Comparison of ENCODE assay signal across 34 mouse cellular contexts in genomic region chr11:54247251-54247950, GRCm38 (mm10). TPM values are rescaled to one million over a fixed set of nuclear protein-coding genes. Genes with fewer than 3 reads are reported as not detected.
DNase-seq lines count a peak whose midpoint lies in the region; ATAC-seq and TF ChIP-seq lines count a peak whose summit lies in the region.
"Had no signal": no experiment of that assay in that cellular context is flagged by ENCODE, and none has a peak within 500 bp of the region (broad histone marks: within the 10 kb centered on the region; RNA-seq: fewer than 3 reads in every experiment).

No protein-coding gene starts in this region.

- no peak for ATAC-seq in hindbrain, postnatal 0 days
- no peak for ATAC-seq in hindbrain, embryonic 16.5 days
- no peak for ATAC-seq in lung, embryonic 16.5 days (ENCODE audit: low read depth)
- ATAC-seq: inflammation-experienced regulatory T-cells, adult 6 months; midbrain, embryonic 15.5 days had no signal

- no peak for TF ChIP-seq CTCF in hindbrain, postnatal 0 days (IDR thresholded peaks at IDR 0.05; ENCODE audit: low read depth)
- TF ChIP-seq CTCF in left cerebral cortex, adult 2 months (IDR thresholded peaks at IDR 0.05), result no peak

- intact Hi-C loops in left cerebral cortex, adult 2 months (cut with DNase I), result no loop called here

- H3K4me3 ChIP-seq in hindbrain, postnatal 0 days (ENCODE audit: low read length), result no peak overlapping the region
- H3K4me3 ChIP-seq in hindbrain, embryonic 16.5 days (ENCODE audit: low read length), result no peak overlapping the region
- no peak overlapping the region for H3K4me3 ChIP-seq in lung, embryonic 16.5 days (ENCODE audit: low read length)
- H3K4me3 ChIP-seq in left cerebral cortex, adult 2 months, result no peak overlapping the region
- H3K4me3 ChIP-seq: forebrain, embryonic 10.5 days; heart, embryonic 13.5 days; hindbrain, embryonic 12.5 days; midbrain, embryonic 15.5 days; myocyte; neural tube, embryonic 13.5 days had no signal

- no peaks in the 10 kb centered on the region for H3K4me1 ChIP-seq in hindbrain, postnatal 0 days (ENCODE audit: insufficient read depth, low read length)
- H3K4me1 ChIP-seq in hindbrain, embryonic 16.5 days (ENCODE audit: control insufficient read depth, insufficient read depth, low read depth, low read length), result no peaks in the 10 kb centered on the region
- peaks cover 30% of the 10 kb centered on the region for H3K4me1 ChIP-seq in lung, embryonic 16.5 days (replicated peaks; ENCODE audit: control insufficient read depth, insufficient read depth, low read length)
- H3K4me1 ChIP-seq: hindbrain, embryonic 12.5 days; midbrain, embryonic 15.5 days; neural tube, embryonic 13.5 days had no signal

- no peaks in the 10 kb centered on the region for H3K36me3 ChIP-seq in hindbrain, postnatal 0 days (ENCODE audit: insufficient read depth, low read length)
- H3K36me3 ChIP-seq in hindbrain, embryonic 16.5 days (ENCODE audit: control insufficient read depth, insufficient read depth, low read length), result no peaks in the 10 kb centered on the region
- H3K36me3 ChIP-seq in lung, embryonic 16.5 days (ENCODE audit: control insufficient read depth, insufficient read depth, low read length), result no peaks in the 10 kb centered on the region
- H3K36me3 ChIP-seq: forebrain, embryonic 10.5 days; heart, embryonic 13.5 days; hindbrain, embryonic 12.5 days; midbrain, embryonic 15.5 days; neural tube, embryonic 13.5 days had no signal

- H3K27ac ChIP-seq in hindbrain, postnatal 0 days, result no peak overlapping the region
- H3K27ac ChIP-seq in hindbrain, embryonic 16.5 days (ENCODE audit: low read depth, low read length), result no peak overlapping the region
- peak overlapping the region; percentile 78 for H3K27ac ChIP-seq in lung, embryonic 16.5 days (ENCODE audit: low read length)
- no peak overlapping the region for H3K27ac ChIP-seq in left cerebral cortex, adult 2 months
- H3K27ac ChIP-seq: forebrain, embryonic 10.5 days; heart, embryonic 13.5 days; hindbrain, embryonic 12.5 days; kidney, postnatal 0 days; midbrain, embryonic 15.5 days; neural tube, embryonic 13.5 days had no signal

- no peak overlapping the region for H3K9ac ChIP-seq in hindbrain, postnatal 0 days (replicated peaks; ENCODE audit: low read length)
- no peak overlapping the region for H3K9ac ChIP-seq in hindbrain, embryonic 16.5 days (ENCODE audit: low read depth, low read length)
- H3K9ac ChIP-seq in lung, embryonic 16.5 days (ENCODE audit: low read length), result 0 out of 2 replicates have a peak overlapping the region, but pooled peaks have one; percentile 10
- H3K9ac ChIP-seq: heart, embryonic 13.5 days; hindbrain, embryonic 12.5 days; midbrain, embryonic 15.5 days; neural tube, embryonic 13.5 days had no signal

- H3K4me2 ChIP-seq in hindbrain, postnatal 0 days (ENCODE audit: low read depth, low read length), result no peak overlapping the region
- H3K4me2 ChIP-seq in hindbrain, embryonic 16.5 days (ENCODE audit: low read length), result no peak overlapping the region
- no peak overlapping the region for H3K4me2 ChIP-seq in lung, embryonic 16.5 days (ENCODE audit: low read depth, low read length)
- H3K4me2 ChIP-seq: heart, embryonic 13.5 days; hindbrain, embryonic 12.5 days; midbrain, embryonic 15.5 days; neural tube, embryonic 13.5 days had no signal

- 71% methylated on average over 10 of the region's 10 CpGs for WGBS in hindbrain, postnatal 0 days
- 75% methylated on average over 10 of the region's 10 CpGs for WGBS in hindbrain, embryonic 16.5 days
- 48% methylated on average over 10 of the region's 10 CpGs for WGBS in lung, embryonic 16.5 days

- H3K27me3 ChIP-seq in hindbrain, postnatal 0 days (ENCODE audit: insufficient read depth, low read length), result no peaks in the 10 kb centered on the region
- no peaks in the 10 kb centered on the region for H3K27me3 ChIP-seq in hindbrain, embryonic 16.5 days (replicated peaks; ENCODE audit: control insufficient read depth, insufficient read depth, low read length)
- no peaks in the 10 kb centered on the region for H3K27me3 ChIP-seq in lung, embryonic 16.5 days (ENCODE audit: control insufficient read depth, insufficient read depth, low read depth, low read length)
- H3K27me3 ChIP-seq: heart, embryonic 13.5 days; hindbrain, embryonic 12.5 days; midbrain, embryonic 15.5 days; neural tube, embryonic 13.5 days had no signal

- DNase-seq in hindbrain, postnatal 0 days (ENCODE audit: low spot score), result peak; percentile 30
- peak; percentile 74 for DNase-seq in Muller cell, postnatal 12 days (ENCODE audit: inconsistent ontology term)
- peak; percentile 23 to 45 for DNase-seq in lung, postnatal 4 days
- DNase-seq in left cerebral cortex, adult 2 months (ENCODE audit: extremely low spot score in 1 of 2, low spot score in 2 of 2), result no peak
- DNase-seq in spleen, postnatal 10 days (ENCODE audit: low spot score in 2 of 2), result no peak
- DNase-seq in cerebellum, adult 18-20 months, result no peak
- DNase-seq: cerebellum, adult 2 months; cerebellum, postnatal 25 days; gastrocnemius, postnatal 25 days; heart, adult 18-20 months; heart, postnatal 14 days; kidney, adult 18-20 months; left cerebral cortex, postnatal 4 days; retina, postnatal 1 day; right cerebral cortex, postnatal 25 days; thymus, adult 2 months; thymus, postnatal 4 days had no signal

- H3K9me3 ChIP-seq in hindbrain, postnatal 0 days (ENCODE audit: low read length), result no peaks in the 10 kb centered on the region
- no peaks in the 10 kb centered on the region for H3K9me3 ChIP-seq in hindbrain, embryonic 16.5 days (ENCODE audit: control insufficient read depth, low read length)
- H3K9me3 ChIP-seq in lung, embryonic 16.5 days (ENCODE audit: control insufficient read depth, low read length), result no peaks in the 10 kb centered on the region
- H3K9me3 ChIP-seq: forebrain, embryonic 10.5 days; heart, embryonic 13.5 days; hindbrain, embryonic 12.5 days; midbrain, embryonic 15.5 days; neural tube, embryonic 13.5 days had no signal

RNA-seq across cellular contexts. Expression of gene Csf2, which starts 2.1 kb away (rescaled TPM):
- total RNA-seq in hindbrain, postnatal 0 days (2014; rRNA removed), result not detected in 2 replicates
- polyA plus RNA-seq in hindbrain, postnatal 0 days (2015; fragmentation: Nextera tagmentation; extraction: Ambion mirVana), result not detected in 2 replicates
- polyA plus RNA-seq in hindbrain, embryonic 16.5 days (2015; fragmentation: Nextera tagmentation; extraction: Ambion mirVana), result not detected in 2 replicates
- 1.2 and 2.5 TPM in 2 replicates for polyA plus RNA-seq in lung, embryonic 16.5 days (2015; fragmentation: Nextera tagmentation; extraction: Ambion mirVana)
- total RNA-seq in left cerebral cortex, adult 2 months (2021), result not detected
- total RNA-seq: gastrocnemius, postnatal 25 days; heart, adult 18-20 months; heart, postnatal 14 days; layer of hippocampus, postnatal 10 days; left cerebral cortex, adult 8-10 months; left cerebral cortex, postnatal 4 days; liver, adult 2 months; megakaryocyte-erythroid progenitor cell, adult 5-6 weeks had no signal
- polyA plus RNA-seq: cerebellum, adult 2 months; forebrain, embryonic 10.5 days; heart, embryonic 13.5 days; hindbrain, embryonic 12.5 days; kidney, postnatal 0 days; liver, adult 2 months; liver, embryonic 16.5 days; midbrain, embryonic 15.5 days; myocyte; neural tube, embryonic 13.5 days; stomach, embryonic 16.5 days had no signal

RNA-seq across cellular contexts. Expression of gene Il3, which starts 19.7 kb away (rescaled TPM):
- total RNA-seq in hindbrain, postnatal 0 days (2014; rRNA removed), result not detected in 2 replicates
- not detected in 2 replicates for polyA plus RNA-seq in hindbrain, postnatal 0 days (2015; fragmentation: Nextera tagmentation; extraction: Ambion mirVana)
- polyA plus RNA-seq in hindbrain, embryonic 16.5 days (2015; fragmentation: Nextera tagmentation; extraction: Ambion mirVana), result not detected in 2 replicates
- polyA plus RNA-seq in lung, embryonic 16.5 days (2015; fragmentation: Nextera tagmentation; extraction: Ambion mirVana), result not detected in 2 replicates
- not detected for total RNA-seq in left cerebral cortex, adult 2 months (2021)
- total RNA-seq: gastrocnemius, postnatal 25 days; heart, adult 18-20 months; heart, postnatal 14 days; layer of hippocampus, postnatal 10 days; left cerebral cortex, adult 8-10 months; left cerebral cortex, postnatal 4 days; liver, adult 2 months; megakaryocyte-erythroid progenitor cell, adult 5-6 weeks had no signal
- polyA plus RNA-seq: cerebellum, adult 2 months; forebrain, embryonic 10.5 days; heart, embryonic 13.5 days; hindbrain, embryonic 12.5 days; inflammation-experienced regulatory T-cells, adult 6 months; kidney, postnatal 0 days; large intestine, adult 2 months; liver, adult 2 months; liver, embryonic 16.5 days; midbrain, embryonic 15.5 days; myocyte; neural tube, embryonic 13.5 days; stomach, embryonic 16.5 days; thymus, adult 2 months had no signal

RNA-seq across cellular contexts. Expression of gene Acsl6, which starts 56.2 kb away (rescaled TPM):
- total RNA-seq in hindbrain, postnatal 0 days (2014; rRNA removed), result 74.4 and 76.9 TPM in 2 replicates
- polyA plus RNA-seq in hindbrain, postnatal 0 days (2015; fragmentation: Nextera tagmentation; extraction: Ambion mirVana), result 58.2 and 60.1 TPM in 2 replicates
- 49.8 and 52.6 TPM in 2 replicates for polyA plus RNA-seq in hindbrain, embryonic 16.5 days (2015; fragmentation: Nextera tagmentation; extraction: Ambion mirVana)
- 0.25 and 0.68 TPM in 2 replicates for polyA plus RNA-seq in lung, embryonic 16.5 days (2015; fragmentation: Nextera tagmentation; extraction: Ambion mirVana)
- 100 to 1,000 TPM; 200 to 201 TPM for total RNA-seq in left cerebral cortex, adult 2 months (2021)
- polyA plus RNA-seq: inflammation-experienced regulatory T-cells, adult 6 months; liver, adult 2 months had no signal

Comparison
In these comparisons a context has a peak if more than half of its experiments do, and no peak if none do; other contexts are left out.
1. DNase-seq: peak in hindbrain, postnatal 0 days (single experiment), Muller cell, postnatal 12 days (single experiment) and lung, postnatal 4 days (2 of 2); none in left cerebral cortex, adult 2 months (0 of 2), spleen, postnatal 10 days (0 of 2) and cerebellum, adult 18-20 months (0 of 2).
2. RNA of gene Acsl6, which starts 56.2 kb away (polyA plus RNA-seq): 58.2 to 60.1 TPM in hindbrain, postnatal 0 days and 49.8 to 52.6 TPM in hindbrain, embryonic 16.5 days; 0.25 to 0.68 TPM in lung, embryonic 16.5 days; every median in the first group is over 10 times any median in the second.